Mouse (Mus musculus) subcutaneous adipose tissue, adult 2 months (tissue): ENCODE measurements around the gene Etfa. TPM values are rescaled to one million over a fixed set of nuclear protein-coding genes. Genes with fewer than 3 reads are reported as not detected.

Experiments
- polyA plus RNA-seq: library from polyadenylated mRNA; depleted of rRNA; stranded (reverse); fragments of >200 nt; gene quantifications from 2 replicates; pipeline ENCODE4 v1.2.3, GENCODE M21; 2012; ENCODE audit warnings: low replicate concordance; rRNA removed

Etfa gene
- polyA plus RNA-seq = 81.6 and 213 TPM in 2 replicates

DNA sequence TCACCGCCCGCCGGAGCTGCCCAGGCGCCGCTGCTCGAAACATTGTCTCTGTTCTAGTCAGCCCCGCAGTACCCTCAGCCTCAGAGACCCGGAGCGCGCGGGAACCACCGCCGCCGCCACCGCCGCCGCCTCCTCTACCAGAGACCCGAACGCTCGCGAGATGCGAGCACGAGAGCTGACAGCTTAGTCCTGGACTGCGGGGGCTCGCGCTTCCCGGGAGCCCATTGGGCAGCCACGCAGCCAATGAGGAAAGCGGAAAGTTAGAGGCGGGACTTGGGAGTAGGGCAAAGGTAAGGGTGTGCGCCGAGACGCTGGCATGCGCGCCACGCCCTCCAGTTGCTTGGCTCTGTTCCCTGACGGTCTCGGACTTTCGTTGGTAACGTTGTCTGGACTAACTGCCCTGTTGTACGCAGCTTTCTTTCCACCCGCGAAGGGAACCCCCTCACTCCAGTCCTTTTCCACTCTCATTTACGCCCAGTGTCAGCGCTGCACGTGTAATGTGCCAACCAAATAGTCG is at the start of gene Etfa:
Gene Etfa (minus strand): TSS at position 217 of the 517 bp plus-strand sequence.

DNA sequence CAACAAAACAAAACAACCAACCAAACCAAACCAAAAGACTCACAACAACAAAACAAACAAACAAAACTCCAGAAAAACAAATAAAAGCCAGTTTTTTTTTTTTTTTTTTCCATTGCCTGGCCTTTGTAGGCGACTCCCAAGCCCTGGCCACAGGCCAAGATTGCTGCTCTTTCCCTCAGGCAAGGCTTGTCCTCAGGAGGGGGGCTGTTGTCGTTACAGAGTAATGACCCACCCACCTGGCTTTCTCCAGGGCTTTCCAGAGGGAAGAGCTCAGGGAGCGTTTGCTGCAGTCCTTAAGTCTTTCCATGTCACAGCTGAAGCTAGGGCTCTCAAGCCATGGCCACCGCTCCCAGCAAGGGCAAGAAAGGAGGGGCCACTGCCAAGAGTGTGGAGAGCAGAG is 26.3 kb upstream of the Etfa start, which contains the start of gene Isl2:
Gene Isl2 (plus strand): TSS at position 296 of the 400 bp plus-strand sequence.

Other genes starting within 250 kb of the Etfa start
- 59.5 and 111 TPM in 2 replicates for gene Nrg4, start 185.4 kb downstream of the Etfa start, polyA plus RNA-seq
- 0.19 and 8.7 TPM in 2 replicates for gene Tmem266, start 185.3 kb downstream of the Etfa start, polyA plus RNA-seq
- 0.72 TPM in 1 of 2 replicates, not detected in the other for gene Isl2, start 26.4 kb upstream of the Etfa start, polyA plus RNA-seq